Mouse (Mus musculus) testis, postnatal 10 days (tissue): ENCODE measurements at regions not wholly inside any gene's neighbourhood (a gene's known extent, or its start where the extent isn't known, plus 50 kb on each side); places are given as distances from the start of the nearest gene placed in this dataset.
"Not testable (repeated sequence)": the region's sequence is repeated elsewhere in the genome, so short reads cannot be mapped to it uniquely, and the experiment has no call there.

ENCODE experiments used
- DNase-seq: peaks from one replicate; pipeline ENCODE4 v3.0.0; 2021; ENCODE audit warnings: low spot score

DNA sequence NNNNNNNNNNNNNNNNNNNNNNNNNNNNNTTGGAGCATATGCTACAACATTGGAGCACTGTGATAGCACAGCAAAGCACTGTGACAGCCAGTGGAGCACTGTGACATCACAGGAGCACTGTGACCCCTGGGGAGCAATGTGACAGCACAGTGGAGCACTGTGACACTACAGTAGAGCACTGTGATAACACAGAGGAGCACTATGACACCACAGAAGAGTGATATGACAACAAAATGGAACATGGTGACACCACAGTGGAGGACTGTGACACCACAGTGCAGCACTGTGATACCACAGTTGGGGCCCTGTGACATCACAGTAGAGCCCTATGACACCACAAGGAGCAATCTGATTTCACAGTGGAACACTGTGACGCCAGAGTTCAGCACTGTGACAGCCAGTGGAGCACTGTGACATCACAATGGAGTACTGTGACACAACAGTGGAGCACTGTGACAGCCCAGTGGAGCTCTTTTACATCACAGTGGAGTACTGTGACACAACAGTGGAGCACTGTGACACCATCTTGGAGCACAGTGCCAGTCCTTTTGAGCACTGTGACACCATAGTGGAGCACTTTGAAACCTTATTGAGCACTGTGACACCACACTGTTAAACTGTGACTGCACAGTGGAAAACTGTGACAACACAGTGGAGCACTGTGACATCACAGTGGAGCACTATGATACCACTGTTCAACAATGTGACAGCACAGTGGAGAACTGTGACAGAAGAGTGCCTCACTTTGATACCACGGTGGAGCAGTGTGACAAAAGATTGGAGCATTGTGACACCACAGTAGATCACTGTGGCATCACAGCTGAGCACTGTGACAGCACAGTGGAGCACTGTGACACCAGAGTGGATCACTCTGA, 116.9 kb upstream of the Vmn1r2 start:
- DNase-seq, result peak; percentile 35

DNA sequence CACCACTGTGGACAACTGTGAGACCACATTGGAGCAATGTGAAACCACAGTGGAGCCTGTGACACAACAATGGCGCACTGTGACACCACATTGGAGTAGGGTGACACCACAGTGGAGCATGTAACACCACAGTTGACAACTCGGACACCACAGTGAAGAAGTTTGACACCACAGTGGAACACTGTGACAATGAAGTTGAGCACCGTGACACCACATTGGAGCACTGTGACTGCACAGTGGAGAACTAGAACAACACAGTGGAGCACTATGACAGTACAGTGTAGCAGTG, 116.3 kb upstream of the Vmn1r2 start:
- DNase-seq, result peak; percentile 19

DNA sequence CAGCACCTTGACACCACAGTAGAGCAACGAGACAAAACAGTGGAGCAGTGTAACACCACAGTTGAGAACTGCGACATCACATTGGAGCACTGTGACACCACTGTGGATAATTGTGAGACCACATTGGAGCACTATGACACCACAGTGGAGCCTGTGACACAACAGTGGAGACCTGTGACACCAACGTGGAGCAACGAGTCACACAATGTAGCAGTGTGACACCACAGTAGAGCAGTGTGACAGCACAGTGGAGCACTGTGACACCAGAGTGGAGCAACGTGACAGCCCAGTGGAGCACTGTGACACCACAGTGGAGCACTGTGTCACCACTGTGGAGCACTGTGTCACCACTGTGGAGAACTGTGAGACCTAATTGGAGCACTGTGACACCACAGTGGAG, 115.9 kb upstream of the Vmn1r2 start:
- peak; percentile 25 for DNase-seq

DNA sequence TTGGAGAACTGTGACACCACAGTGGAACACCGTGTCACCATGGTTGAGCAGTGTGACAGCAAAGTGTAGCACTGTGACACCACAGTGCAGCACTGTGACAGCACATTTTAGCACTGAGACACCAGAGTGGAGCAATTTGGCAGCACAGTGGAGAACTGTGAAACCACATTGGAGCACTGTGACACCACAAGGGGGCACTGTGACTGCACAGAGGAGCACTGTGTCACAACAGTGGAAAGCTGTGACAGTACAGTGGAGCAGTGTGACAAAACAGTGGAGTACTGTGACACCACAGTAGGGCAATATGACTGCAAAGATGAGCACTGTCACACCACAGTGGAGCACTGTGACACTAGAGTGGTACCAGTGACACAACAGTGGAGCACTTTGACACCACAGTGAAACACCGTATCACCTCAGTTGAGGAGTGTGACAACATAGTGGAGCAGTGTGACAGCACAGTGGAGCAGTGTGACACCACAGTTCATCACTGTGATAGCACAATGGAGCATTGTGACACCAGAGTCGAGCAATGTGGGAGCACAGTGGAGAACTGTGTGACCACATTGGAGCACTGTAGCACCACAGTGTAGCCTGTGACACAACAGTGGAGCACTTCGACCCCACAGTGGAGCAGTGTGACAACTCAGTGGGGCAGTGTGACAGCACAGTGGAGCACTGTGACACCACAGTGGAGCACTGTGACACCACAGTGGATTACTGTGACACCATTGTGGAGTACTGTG, 114.6 kb upstream of the Vmn1r2 start:
- DNase-seq, result peak; percentile 43

DNA sequence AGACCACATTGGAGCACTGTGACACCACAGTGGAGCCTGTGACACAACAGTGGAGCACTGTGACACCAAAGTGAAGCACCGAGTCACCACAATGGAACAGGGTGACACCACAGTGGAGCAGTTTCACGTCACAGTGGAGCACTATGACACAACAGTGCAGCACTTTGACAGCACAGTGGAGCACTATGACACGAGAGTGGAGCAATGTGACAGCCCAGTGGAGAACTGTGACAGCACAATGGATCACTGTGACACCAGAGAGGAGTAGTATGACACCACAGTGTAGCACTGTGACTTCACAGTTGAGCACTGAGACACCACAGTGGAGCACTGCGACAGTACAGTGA, 114.1 kb upstream of the Vmn1r2 start:
- DNase-seq, result peak; percentile 30

DNA sequence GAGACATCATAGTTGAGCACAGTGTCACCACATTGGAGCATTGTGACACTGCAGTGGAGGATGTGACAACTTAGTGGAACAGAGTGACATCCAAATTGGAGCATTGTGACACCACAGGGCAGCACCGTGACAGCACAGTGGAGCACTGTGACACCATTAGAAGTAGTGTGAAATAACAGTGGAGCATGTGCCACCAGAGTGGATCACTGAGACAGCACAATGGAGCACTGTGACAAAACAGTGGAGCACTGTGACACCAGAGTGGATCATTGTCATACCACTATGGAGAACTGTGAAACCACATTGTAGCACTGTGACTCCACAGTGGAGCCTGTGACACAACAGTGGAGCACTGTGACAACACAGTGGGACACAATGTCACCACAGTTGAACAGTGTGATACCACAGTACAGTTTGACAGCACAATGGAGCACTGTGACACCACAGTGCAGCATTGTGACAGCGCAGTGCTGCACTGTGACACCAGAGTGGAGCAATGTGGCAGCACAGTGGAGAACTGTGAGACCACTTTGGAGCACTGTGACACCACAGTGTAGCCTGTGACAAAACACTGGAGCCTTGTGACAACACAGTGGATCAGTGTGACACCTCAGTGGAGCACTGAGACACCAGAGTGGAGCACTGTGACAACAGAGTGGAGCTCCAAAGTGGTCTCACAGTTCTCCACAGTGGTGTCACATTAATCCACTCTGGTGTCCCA, 113.5 kb upstream of the Vmn1r2 start:
- peak; percentile 25 for DNase-seq

DNA sequence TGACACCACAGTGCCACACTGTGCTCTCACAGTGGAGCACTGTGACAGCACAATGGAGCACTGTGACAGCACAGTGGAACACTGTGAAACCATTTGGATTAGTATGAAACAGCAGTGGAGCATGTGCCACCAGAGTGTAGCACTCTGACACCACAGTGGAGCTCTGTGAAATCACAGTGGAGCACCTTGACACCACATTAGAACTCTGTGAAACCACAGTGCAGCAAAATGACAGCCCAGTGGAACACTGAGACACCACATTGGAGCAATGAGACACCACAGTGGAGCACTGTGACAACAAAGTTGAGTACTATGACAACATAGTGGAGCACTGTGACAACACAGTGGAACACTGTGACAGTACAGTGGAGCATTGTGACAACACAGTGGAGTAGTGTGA, 112.2 kb upstream of the Vmn1r2 start:
- no peak for DNase-seq

DNA sequence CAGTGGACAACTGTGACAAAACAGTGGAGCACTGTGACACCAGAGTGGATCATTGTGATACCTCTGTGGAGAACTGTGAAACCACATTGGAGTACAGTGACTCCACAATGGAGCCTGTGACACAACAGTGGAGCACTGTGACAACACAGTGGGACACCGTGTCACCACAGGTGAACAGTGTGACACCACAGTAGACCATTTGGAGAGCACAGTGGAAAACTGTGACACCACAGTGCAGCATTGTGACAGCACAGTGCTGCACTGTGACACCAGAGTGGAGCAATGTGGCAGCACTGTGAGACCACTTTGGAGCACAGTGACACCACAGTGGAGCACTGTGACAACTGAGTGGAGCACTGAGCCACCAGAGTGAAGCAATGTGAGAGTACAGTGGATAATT, 111.7 kb upstream of the Vmn1r2 start:
- peak; percentile 12 for DNase-seq

DNA sequence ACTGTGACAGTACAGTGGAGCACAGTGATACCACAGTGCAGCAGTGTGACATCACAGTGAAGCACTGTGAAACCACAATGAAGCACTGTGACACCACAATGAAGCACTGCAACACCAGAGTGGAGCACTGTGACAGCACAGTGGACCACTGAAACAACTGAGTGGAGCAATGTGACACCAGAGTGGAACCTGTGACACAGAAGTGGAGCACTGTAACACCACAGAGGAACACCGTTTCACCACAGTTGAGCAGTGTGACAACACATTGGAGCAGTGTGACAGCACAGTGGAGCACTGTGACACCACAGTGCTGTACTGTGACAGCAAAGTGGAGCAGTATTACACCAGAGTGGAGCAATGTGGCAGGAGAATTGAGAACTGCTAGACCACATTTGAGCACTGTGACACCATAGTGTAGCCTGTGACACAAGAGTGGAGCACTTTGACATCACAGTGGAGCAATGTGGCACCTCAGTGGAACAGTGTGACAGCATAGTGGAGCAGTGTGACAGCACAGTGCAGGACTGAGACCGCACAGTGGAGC, 107.5 kb upstream of the Vmn1r2 start:
- peak; percentile 25 for DNase-seq

DNA sequence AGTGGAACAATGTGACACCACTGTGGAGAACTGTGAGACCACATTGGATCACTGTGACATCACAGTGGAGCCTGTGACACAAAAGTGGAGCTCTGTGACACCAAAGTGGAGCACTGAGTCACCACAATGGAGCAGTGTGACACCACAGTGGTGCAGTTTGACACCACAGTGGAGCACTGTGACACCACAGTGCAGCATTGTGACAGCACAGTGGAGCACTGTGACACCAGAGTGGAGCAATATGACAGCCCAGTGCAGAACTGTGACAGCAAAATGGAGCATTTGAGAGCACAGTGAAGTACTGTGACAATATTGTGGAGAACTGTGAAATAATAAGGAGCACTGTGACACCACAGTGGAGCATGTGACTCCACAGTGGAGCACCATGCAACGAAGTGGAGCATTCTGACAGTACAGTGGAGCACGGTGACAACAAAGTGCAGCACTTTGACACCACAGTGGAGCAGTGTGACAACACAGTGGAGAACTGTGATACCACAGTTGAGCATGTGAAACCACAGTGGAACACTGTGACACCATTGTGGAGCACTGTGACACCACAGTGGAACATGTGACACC, 105.0 kb upstream of the Vmn1r2 start:
- DNase-seq, result peak; percentile 36

DNA sequence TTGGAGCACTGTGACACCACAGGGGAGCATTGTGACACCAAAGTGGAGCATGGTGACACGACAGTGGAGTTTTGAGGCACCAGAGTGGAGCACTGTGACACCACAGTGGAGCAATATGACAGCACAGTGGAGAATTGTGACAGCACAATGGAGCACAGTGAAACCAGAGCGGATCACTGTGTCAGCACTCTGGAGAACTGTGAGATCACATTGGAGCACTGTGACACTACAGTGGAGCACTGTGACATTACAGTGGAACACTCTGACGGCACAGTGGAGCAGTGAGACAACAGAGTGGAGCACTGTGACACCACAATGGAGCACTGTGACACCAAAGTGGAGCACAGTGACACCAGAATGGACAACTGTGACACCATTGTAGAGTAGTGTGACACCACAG, 103.2 kb upstream of the Vmn1r2 start:
- no peak for DNase-seq

DNA sequence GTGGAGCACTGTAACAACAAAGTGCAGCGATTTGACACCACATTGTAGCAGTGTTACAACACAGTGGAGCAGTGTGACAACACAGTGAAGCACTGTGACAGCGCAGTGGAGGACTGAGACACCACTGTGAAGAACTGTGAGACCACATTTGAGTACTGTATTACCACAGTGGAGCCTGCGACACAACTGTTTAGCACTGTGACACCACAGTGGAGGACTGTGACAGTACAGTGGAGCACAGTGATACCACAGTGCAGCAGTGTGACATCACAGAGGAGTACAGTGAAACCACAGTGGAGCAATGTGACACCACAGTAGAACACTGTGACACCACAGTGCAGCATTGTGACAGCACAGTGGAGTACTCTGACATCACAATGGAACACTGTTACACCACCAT, 102.5 kb upstream of the Vmn1r2 start:
- peak; percentile 12 for DNase-seq

DNA sequence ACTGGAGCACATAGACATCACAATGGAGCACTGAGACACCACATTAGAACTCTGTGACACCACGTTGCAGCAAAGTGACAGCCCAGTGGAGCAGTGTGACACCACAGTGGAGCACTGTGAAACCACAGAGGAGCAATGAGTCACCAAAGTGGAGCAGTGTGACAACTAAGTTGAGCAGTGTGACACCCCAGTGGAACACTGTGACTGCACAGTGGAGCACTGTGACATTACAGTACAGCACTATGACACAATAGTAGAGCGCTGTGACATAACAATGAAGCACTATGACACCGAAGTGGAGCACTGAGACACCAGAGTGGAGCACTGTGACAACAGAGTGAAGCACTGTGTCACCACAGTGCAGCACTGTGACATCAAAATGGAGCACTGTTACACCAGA, 101.8 kb upstream of the Vmn1r2 start:
- not testable (repeated sequence) for DNase-seq

DNA sequence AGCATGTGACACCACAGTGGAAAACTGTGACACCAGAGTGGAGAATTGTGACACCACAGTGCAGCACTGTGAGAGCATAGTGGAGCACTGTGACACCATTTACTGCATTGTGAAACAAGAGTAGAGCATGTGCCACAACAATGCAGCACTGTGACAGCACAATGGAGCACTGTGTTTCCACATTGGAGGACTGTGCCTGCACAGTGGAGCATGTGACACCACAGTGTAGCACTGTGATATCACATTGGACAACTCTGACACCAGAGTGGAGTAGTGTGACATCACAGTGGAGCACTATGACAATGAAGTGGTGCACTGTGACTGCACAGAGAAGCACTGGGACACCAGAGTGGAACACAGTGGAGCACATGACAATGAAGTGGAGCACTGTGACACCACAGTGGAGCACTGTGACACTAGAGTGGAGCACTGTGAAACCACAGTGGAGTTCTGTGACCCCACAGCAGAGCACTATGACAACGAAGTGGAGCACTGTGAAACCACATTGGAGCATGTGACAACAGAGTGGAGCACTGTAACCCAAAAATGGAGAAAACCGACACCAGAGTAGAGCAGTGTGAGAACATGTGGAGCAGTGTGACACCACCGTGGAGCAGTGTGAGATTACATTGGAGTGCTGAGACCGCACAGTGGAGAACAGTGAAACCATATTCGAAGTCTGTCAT, 100.9 kb upstream of the Vmn1r2 start:
- peak; percentile 33 for DNase-seq

DNA sequence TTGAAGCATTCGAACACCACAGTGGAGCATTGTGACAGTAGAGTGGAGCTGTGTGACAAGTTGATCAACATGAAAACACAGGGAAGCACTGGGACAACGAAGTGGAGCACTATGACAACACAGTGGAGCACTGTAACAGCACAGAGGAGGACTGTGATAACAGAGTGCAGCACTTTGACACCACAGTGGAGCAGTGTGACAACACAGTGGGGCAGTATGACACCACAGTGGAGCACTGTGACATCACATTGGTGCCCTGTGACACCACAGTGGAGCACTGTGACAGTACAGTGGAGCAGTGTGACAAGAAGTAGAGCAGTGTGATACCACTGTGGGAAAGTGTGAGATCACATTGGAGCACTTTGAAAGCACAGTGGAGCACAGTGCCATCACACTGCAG, 99.9 kb upstream of the Vmn1r2 start:
- peak; percentile 35 for DNase-seq

DNA sequence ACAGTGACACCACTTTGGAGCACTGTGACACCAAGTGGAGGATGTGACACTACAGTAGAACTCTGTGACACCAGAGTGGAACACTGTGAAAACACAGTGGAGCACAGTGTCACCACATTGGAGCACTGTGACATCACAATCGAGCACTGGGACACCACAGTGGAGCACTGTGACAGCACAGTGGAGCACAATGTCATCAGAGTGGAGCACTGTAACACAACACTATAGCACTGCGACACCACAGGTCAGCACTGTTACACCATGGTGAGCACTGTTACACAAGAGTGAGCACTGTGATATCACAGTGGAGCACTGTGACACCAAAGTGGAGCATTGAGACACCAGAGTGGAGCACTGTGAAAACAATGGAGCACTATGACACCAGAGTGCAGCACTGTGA, 99.5 kb upstream of the Vmn1r2 start:
- DNase-seq, result peak; percentile 53

DNA sequence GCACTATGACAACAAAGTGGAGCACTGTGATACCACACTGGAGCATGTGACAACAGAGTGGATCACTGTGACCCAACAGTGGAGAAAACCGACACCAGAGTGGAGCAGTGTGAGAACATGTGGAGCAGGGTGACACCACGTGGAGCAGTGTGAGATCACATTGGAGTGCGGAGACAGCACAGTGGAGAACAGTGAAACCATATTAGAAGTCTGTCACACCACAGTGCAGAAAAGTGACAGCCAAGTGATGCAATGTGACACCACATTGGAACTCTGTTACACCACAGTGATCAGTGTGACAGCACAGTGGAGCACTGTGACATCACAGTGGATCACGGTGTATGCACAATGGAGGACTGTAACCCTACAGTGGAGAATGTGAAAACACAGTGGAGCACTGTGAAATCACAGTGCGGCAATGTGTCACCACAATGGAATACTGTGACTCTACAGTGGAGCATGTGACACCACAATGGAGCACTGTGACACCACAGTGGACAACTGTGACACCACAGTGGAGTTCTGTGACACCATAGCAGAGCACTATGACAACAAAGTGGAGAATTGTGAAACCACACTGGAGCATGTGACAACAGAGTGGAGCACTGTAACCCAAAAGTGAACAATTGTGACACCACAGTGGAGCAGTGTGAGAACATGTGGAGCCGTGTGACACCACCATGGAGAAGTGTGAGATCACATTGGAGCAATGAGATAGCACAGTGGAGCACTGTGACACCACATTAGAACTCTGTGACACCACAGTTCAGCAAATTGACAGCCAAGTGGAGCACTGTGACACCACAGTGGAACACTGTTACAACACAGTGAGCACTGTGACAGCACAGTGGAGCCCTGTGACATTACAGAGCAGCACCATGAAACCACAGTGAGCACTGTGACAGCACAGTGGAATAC, 98.6 kb upstream of the Vmn1r2 start:
- DNase-seq, result peak; percentile 39

DNA sequence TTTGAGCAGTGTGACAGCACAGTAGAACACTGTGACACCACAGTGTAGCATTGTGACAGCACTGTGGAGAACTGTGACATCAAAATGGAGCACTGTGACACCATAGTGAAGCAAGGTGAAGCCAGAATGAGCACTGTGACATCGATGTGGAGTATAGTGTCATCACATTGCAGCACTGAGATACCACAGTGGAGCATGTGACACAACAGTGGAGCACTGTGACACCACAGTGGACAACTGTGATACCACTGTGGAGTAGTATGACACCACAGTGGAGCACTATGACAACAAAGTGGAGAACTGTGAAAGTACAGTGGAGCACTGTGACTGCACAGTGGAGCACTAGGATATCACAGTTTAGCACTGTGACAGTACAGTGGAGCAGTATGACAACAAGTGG, 97.8 kb upstream of the Vmn1r2 start:
- DNase-seq, result peak; percentile 33

DNA sequence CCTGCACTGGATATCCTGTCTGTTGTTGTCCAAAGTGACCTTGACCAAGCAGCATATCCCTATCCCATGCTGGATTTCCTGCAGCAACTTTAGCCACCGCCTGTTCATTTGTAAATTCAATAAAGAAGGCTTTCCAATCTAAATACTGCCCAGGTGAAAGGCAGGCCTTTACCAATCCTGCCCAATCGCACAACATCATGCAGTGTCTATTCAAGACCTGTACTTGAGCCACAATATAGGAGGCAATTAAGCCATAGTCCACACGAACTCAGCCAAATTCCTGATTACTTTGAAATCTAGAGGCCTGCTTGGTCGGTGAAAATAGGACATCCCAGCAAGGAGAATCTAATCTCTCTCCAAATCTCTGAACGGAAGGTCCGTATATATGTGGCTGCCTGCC, 95.8 kb upstream of the Vmn1r2 start:
- DNase-seq, result peak; percentile 16

DNA sequence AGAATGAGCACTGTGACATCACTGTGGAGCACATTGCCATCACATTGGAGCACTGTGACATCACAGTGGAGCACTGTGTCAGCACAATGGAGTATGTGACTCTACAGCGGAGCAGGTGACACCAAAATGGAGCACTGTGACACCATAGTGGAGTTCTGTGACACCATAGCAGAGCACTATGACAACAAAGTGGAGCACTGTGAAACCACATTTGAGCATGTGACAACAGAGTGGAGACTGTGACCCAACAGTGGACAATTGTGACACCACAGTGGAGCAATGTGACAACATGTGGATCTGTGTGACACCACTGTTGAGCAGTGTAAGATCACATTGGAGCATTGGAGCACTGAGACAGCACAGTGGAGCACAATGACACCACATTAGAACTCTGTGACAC, 87.2 kb upstream of the Vmn1r2 start:
- DNase-seq, result peak; percentile 25
